Mouse (Mus musculus) common myeloid progenitor, adult 5-6 weeks (primary cell): ENCODE data around the gene Pawr. TPM values are rescaled to one million over a fixed set of nuclear protein-coding genes. Genes with fewer than 3 reads are reported as not detected.

ENCODE experiments used
- ATAC-seq: replicated peaks from 2 replicates; pipeline ENCODE4 v1.8.0; 2016; ENCODE audit warnings: low read depth, mild to moderate bottlenecking, moderate TSS enrichment, inconsistent platforms; ENCODE audit not compliant: poor library complexity, severe bottlenecking
- total RNA-seq: library from RNA; stranded (forward); fragments of 200-1000, 187-1606 nt; gene quantifications from 2 replicates; pipeline ENCODE4 v1.2.3, GENCODE M21; 2017

Pawr gene
- total RNA-seq, 1 experiment from 2014 or later: not detected

GRCm38 (mm10) chr10:108455883-108456282, 124.0 kb downstream of the Pawr start:
- ATAC-seq: no peak

- ATAC-seq: no peak
Measured at GRCm38 (mm10) chr10:108457054-108457453, 125.1 kb downstream of the Pawr start.

- no peak for ATAC-seq
Measured at GRCm38 (mm10) chr10:108461862-108462261, 129.9 kb downstream of the Pawr start.

Other genes starting within 250 kb of the Pawr start
- gene Ppp1r12a, start 169.9 kb upstream of the Pawr start, total RNA-seq: 147 and 172 TPM in 2 replicates